Mouse (Mus musculus) hindbrain, embryonic 13.5 days (tissue): ENCODE measurements at regions not wholly inside any gene's neighbourhood (a gene's known extent, or its start where the extent isn't known, plus 50 kb on each side); places are given as distances from the start of the nearest gene placed in this dataset.
A peak's percentile ranks its signal among the peaks of the same experiment; 100 is the strongest.

ENCODE experiments used
- ATAC-seq: fragments of 200-750 bp; cut with Nextera tagmentation; 2 replicates; pipeline ENCODE4 v1.8.0; 2017; ENCODE audit warnings: moderate TSS enrichment; ENCODE audit not compliant: low FRiP score
- H3K27ac ChIP-seq: fragments of 300-500 bp; sonication (generic); 2 replicates; pipeline ENCODE4 v1.5.1; 2015; ENCODE audit warnings: inconsistent platforms, mild to moderate bottlenecking, moderate library complexity
- H3K27me3 ChIP-seq: fragments of 300-500 bp; sonication (generic); 2 replicates; pipeline ENCODE4 v1.6.1; 2015; ENCODE audit warnings: mild to moderate bottlenecking, inconsistent platforms
- H3K36me3 ChIP-seq: fragments of 300-500 bp; sonication (generic); 2 replicates; pipeline ENCODE4 v1.6.1; 2015; ENCODE audit warnings: mild to moderate bottlenecking, inconsistent platforms
- H3K4me1 ChIP-seq: fragments of 300-500 bp; sonication (generic); replicated peaks from 2 replicates; pipeline ENCODE4 v1.6.1; 2015; ENCODE audit warnings: inconsistent platforms
- H3K4me2 ChIP-seq: fragments of 300-500 bp; sonication (generic); 2 replicates; pipeline ENCODE4 v1.6.1; 2015; ENCODE audit warnings: inconsistent platforms, mild to moderate bottlenecking, moderate library complexity
- H3K4me3 ChIP-seq: fragments of 300-500 bp; sonication (generic); 2 replicates; pipeline ENCODE4 v1.5.1; 2015; ENCODE audit warnings: mild to moderate bottlenecking, inconsistent platforms
- H3K9ac ChIP-seq: fragments of 300-500 bp; sonication (generic); 2 replicates; pipeline ENCODE4 v1.6.1; 2015; ENCODE audit warnings: mild to moderate bottlenecking, inconsistent platforms
- H3K9me3 ChIP-seq: fragments of 300-500 bp; sonication (generic); 2 replicates; pipeline ENCODE4 v1.6.1; 2016; ENCODE audit warnings: inconsistent platforms
- WGBS: fragments of 180-500 bp; shearing (Covaris S2); methylation state at CpG from one replicate; pipeline ENCODE4 v1.1.7; 2015; 5-methylcytosine and 5-hydroxymethylcytosine counted together

GRCm38 (mm10) chr5:103374162-103374561 lies 50.8 kb upstream of the Ptpn13 start:
- Histone ChIP-seq H3K36me3 (no peaks in the 10 kb centered on the region), H3K4me1 (peaks cover 8% of the 10 kb centered on the region), H3K27ac (no peak overlapping the region), H3K9ac (no peak overlapping the region), H3K4me2 (no peak overlapping the region), H3K27me3 (no peaks in the 10 kb centered on the region), H3K4me3 (no peak overlapping the region), H3K9me3 (no peaks in the 10 kb centered on the region)
- ATAC-seq, result no peak
- WGBS, result 62% methylated on average over 6 of the region's 6 CpGs

DNA sequence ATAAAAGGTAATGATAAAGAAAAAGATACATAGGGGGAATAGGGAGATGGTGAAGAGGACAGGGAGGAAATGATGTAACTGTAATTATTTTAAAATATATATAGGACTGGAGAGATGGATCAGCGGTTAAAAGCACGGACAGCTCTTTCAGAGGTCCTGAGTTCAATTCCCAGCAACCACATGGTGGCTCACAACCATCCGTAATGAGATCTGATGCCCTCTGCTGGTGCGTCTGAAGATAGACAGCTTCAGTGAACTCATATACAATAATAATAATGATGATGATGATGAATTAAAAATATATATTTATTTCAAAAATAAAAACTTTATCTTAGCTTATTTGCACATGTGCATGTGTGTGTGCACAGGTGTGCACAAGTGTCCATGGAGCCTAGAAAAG lies 51.9 kb upstream of the Ptpn13 start:
- Histone ChIP-seq H3K36me3 (no peaks in the 10 kb centered on the region), H3K4me3 (no peak overlapping the region), H3K27ac (no peak overlapping the region), H3K4me2 (no peak overlapping the region), H3K4me1 (peaks cover 8% of the 10 kb centered on the region), H3K9ac (no peak overlapping the region), H3K27me3 (no peaks in the 10 kb centered on the region), H3K9me3 (no peaks in the 10 kb centered on the region)
- 90% methylated on average over 4 of the region's 4 CpGs for WGBS
- no peak for ATAC-seq

- Histone ChIP-seq H3K9ac (no peak overlapping the region), H3K27ac (no peak overlapping the region), H3K4me1 (no peaks in the 10 kb centered on the region), H3K36me3 (no peaks in the 10 kb centered on the region), H3K4me2 (no peak overlapping the region), H3K4me3 (no peak overlapping the region), H3K27me3 (no peaks in the 10 kb centered on the region), H3K9me3 (no peaks in the 10 kb centered on the region)
- WGBS, result 85% methylated on average over 4 of the region's 4 CpGs
- ATAC-seq, result no peak
Measured at GRCm38 (mm10) chr5:103370456-103370855, 54.5 kb upstream of the Ptpn13 start.

DNA sequence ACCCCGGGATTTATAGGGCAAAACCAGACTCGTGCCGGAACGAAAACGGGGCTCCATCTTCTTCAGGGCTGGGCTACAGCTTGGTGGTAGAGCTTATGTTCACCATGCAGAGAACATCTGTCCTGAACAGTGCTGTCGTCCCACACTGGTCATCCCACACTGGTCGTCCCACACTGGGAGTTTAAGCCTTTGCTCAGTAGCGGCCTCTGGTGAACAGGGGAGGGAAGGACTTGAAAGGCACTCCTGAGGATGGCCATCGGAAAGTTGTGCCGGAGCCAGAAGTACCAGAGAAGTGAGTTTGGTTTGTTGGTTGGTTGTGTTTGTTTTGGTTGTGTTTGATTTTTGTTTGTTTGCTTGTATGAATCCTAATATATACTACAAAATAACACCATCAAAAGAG lies 56.0 kb upstream of the Ptpn13 start:
- no peak for ATAC-seq
- Histone ChIP-seq H3K9ac (no peak overlapping the region), H3K4me1 (0 out of 2 replicates have a peak, but pooled peaks cover 10% of the 10 kb centered on the region), H3K36me3 (no peaks in the 10 kb centered on the region), H3K9me3 (no peaks in the 10 kb centered on the region), H3K4me2 (no peak overlapping the region), H3K27ac (no peak overlapping the region), H3K4me3 (no peak overlapping the region), H3K27me3 (no peaks in the 10 kb centered on the region)
- 80% methylated on average over 10 of the region's 10 CpGs for WGBS

DNA sequence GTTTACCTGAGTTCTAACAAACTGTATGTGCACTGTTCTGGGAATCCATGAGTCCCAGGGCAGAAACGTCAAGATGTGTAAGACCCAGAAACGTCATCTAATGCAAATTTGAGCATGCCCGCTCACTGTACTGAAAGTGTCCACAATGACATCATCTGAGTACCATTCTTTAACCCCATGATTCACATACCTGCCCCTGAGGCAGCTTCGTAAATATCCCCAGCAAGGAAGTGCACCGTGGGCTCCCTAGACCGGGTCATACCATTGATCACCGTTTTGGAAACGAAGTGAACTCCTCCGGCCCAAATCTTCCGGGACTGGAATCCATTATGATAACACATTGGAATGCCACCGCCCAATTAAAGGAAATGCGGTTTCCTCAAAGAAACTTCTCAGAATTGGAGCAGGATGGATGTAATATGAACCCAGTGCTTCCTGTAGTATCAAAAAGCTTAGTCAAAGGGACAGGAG lies 57.8 kb upstream of the Ptpn13 start:
- H3K9ac ChIP-seq, result no peak overlapping the region
- H3K9me3 ChIP-seq, result no peaks in the 10 kb centered on the region
- no peaks in the 10 kb centered on the region for H3K36me3 ChIP-seq
- no peak for ATAC-seq
- no peak overlapping the region for H3K27ac ChIP-seq
- no peak overlapping the region for H3K4me3 ChIP-seq
- no peak overlapping the region for H3K4me2 ChIP-seq
- H3K4me1 ChIP-seq, result 0 out of 2 replicates have a peak, but pooled peaks cover 10% of the 10 kb centered on the region
- 0 out of 2 replicates have a peak, but pooled peaks cover 5% of the 10 kb centered on the region for H3K27me3 ChIP-seq
- WGBS, result 82% methylated on average over 12 of the region's 12 CpGs

DNA sequence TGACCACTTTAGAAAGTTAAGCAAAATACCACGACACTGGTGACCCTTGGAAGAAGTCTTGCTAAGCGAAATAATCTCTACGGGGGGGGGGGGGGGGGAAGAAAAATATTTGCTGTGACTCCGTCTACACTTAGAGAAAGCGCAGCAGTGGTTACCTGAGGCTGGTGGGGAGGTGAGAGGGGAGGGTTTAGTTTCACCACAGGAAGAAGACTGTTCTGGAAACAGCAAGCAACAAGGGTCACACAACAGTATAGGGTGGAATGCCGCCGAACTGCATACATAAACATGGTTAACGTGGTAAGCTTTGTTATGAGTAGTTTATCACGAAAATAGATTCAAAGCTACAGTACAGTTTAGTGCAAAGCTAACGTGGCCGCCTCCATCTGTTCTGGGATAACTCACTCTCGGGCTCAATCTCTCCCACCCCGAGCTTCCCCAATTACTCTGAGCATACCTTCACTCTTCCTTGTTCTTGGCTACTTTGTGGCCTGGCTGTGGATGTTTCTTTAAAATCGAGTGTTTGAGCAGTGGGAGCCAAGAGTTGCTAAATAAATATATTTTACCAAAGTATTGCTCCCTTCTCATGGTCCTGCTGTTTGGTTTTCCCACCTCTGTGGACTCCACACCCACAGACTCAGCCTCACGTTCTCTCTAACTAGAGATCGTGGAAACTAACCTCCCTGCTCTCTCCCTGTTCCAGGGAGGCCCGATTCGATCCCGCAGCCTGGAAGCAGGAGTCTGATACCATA lies 59.1 kb upstream of the Ptpn13 start:
- Histone ChIP-seq H3K27me3 (0 out of 2 replicates have a peak, but pooled peaks cover 5% of the 10 kb centered on the region), H3K36me3 (no peaks in the 10 kb centered on the region), H3K9ac (no peak overlapping the region), H3K9me3 (no peaks in the 10 kb centered on the region), H3K4me1 (0 out of 2 replicates have a peak, but pooled peaks cover 10% of the 10 kb centered on the region), H3K27ac (no peak overlapping the region), H3K4me3 (no peak overlapping the region), H3K4me2 (no peak overlapping the region)
- no peak for ATAC-seq
- 94% methylated on average over 19 of the region's 19 CpGs for WGBS

GRCm38 (mm10) chr5:103364791-103365699 lies 59.9 kb upstream of the Ptpn13 start:
- 86% methylated on average over 21 of the region's 21 CpGs for WGBS
- H3K4me1 ChIP-seq, result 0 out of 2 replicates have a peak, but pooled peaks cover 10% of the 10 kb centered on the region
- no peak overlapping the region for H3K4me3 ChIP-seq
- no peak overlapping the region for H3K9ac ChIP-seq
- H3K9me3 ChIP-seq, result no peaks in the 10 kb centered on the region
- H3K27me3 ChIP-seq, result 0 out of 2 replicates have a peak, but pooled peaks cover 5% of the 10 kb centered on the region
- no peak overlapping the region for H3K27ac ChIP-seq
- ATAC-seq, result no peak
- H3K36me3 ChIP-seq, result no peaks in the 10 kb centered on the region
- H3K4me2 ChIP-seq, result no peak overlapping the region

- Histone ChIP-seq H3K4me1 (0 out of 2 replicates have a peak, but pooled peaks cover 10% of the 10 kb centered on the region), H3K9ac (no peak overlapping the region), H3K36me3 (no peaks in the 10 kb centered on the region), H3K27ac (no peak overlapping the region), H3K9me3 (no peaks in the 10 kb centered on the region), H3K4me3 (no peak overlapping the region), H3K27me3 (0 out of 2 replicates have a peak, but pooled peaks cover 5% of the 10 kb centered on the region), H3K4me2 (no peak overlapping the region)
- no peak for ATAC-seq
- 82% methylated on average over 13 of the region's 13 CpGs for WGBS
Measured at GRCm38 (mm10) chr5:103360775-103361247, 64.2 kb upstream of the Ptpn13 start.

DNA sequence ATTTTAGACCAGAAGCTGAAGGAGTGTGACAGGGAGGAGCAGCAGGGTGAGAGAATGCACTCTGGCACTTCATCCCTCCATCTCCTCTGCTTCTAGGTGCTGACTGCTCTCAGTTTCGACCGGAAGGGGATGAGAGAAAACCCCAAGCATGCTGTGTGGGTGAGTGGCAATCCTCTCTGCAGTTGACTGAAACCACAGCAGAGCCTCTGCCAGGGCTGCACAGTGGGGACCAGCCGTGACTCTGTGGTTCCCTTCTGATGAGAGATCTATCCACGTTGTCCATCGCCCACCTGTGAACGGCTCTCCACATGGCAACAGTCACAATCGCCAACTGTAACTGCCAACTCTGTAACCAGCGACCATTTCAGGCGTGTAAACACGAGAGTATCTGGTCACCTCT lies 64.6 kb upstream of the Ptpn13 start:
- peaks cover 14% of the 10 kb centered on the region for H3K4me1 ChIP-seq
- no peaks in the 10 kb centered on the region for H3K9me3 ChIP-seq
- 0 out of 2 replicates have a peak, but pooled peaks cover 5% of the 10 kb centered on the region for H3K27me3 ChIP-seq
- no peak overlapping the region for H3K27ac ChIP-seq
- 86% methylated on average over 10 of the region's 10 CpGs for WGBS
- H3K4me2 ChIP-seq, result no peak overlapping the region
- H3K36me3 ChIP-seq, result no peaks in the 10 kb centered on the region
- H3K4me3 ChIP-seq, result no peak overlapping the region
- ATAC-seq, result no peak
- no peak overlapping the region for H3K9ac ChIP-seq

GRCm38 (mm10) chr5:103357558-103357957 lies 67.4 kb upstream of the Ptpn13 start:
- Histone ChIP-seq H3K27me3 (no peaks in the 10 kb centered on the region), H3K4me1 (peaks cover 7% of the 10 kb centered on the region), H3K9ac (no peak overlapping the region), H3K4me3 (no peak overlapping the region), H3K36me3 (no peaks in the 10 kb centered on the region), H3K4me2 (no peak overlapping the region), H3K27ac (no peak overlapping the region), H3K9me3 (no peaks in the 10 kb centered on the region)
- WGBS, result 70% methylated on average over 5 of the region's 5 CpGs
- ATAC-seq, result no peak

DNA sequence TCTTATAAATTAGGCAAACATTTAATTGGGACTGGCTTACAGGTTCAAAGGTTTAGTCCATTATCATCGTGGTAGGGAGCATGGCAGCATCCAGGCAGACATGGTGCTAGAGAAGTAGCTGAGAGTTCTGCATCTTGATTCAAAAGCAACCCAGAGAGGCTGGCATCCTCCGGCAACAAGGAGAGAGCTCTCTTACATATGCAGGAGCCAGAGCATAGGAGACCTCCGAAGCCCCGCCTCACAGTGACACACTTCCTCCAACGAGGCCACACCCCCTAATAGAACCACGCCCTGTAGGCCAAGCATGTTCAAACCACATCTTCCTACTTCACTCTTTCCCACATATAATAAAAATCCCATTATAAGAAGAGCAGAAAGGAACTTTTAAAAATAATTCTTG lies 68.5 kb upstream of the Ptpn13 start:
- ATAC-seq, result peak; percentile 77; the same call in 1 of the 2 replicates
- H3K4me3 ChIP-seq, result peak overlapping the region; percentile 0; the same call in 1 of the 2 replicates
- H3K4me2 ChIP-seq, result peak overlapping the region; percentile 52
- no peak overlapping the region for H3K9ac ChIP-seq
- peaks cover 3% of the 10 kb centered on the region; the same call in 1 of the 2 replicates for H3K36me3 ChIP-seq
- no peaks in the 10 kb centered on the region for H3K27me3 ChIP-seq
- H3K4me1 ChIP-seq, result peaks cover 7% of the 10 kb centered on the region
- H3K27ac ChIP-seq, result no peak overlapping the region
- 0 out of 2 replicates have a peak, but pooled peaks cover 7% of the 10 kb centered on the region for H3K9me3 ChIP-seq
- WGBS, result 63% methylated on average over 6 of the region's 6 CpGs
